Mouse (Mus musculus) retina, postnatal 7 days (tissue): ENCODE results near the gene Chchd3.

ENCODE experiments used
- DNase-seq: peaks from one replicate; pipeline ENCODE4 v3.0.0-alpha.2; 2012; ENCODE audit warnings: low read depth, low spot score

The Chchd3 gene

GRCm38 (mm10) chr6:33004607-33005006 is 55.5 kb downstream of the Chchd3 start:
- DNase-seq: no peak

- DNase-seq: no peak
Observed at GRCm38 (mm10) chr6:33002988-33003387, 57.1 kb downstream of the Chchd3 start.

GRCm38 (mm10) chr6:33001271-33001670 is 58.8 kb downstream of the Chchd3 start:
- no peak for DNase-seq

DNA sequence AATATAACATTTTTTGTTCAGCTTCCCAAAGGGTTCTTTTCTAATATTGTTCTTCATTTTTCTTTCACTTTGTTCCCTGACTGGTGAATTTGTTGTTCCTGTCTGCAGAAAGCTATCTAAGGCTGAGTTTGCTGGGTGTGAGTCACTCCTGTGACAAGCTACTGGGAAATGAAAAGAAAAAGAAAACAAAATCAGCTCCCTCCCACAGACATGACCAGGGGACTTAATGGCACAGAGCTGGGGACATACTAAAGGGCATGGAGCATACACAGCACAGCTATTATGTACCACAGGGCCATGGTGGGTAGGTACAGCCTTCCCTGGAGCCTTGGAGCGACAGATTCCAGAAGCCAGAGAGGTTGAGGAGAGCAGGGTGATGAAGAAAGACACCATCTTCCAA is 63.5 kb downstream of the Chchd3 start:
- no peak for DNase-seq

DNA sequence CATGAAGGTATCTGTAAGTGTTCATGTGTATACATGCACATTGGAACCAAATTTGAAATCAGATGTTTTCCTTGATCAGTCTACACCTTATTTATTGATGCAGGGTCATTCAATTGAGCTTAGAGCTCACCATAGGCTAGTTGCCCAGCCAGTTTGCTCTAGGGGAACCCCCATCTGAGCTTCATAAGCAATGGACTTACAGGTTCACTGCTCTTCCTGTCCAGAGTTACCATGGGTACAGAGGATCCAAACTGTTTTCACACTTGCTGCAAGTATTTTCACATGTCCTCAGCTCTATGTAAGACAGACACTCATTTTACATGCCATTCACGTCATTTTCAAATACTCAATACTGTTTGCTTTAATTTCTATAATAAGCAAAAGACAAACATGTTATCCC is 66.2 kb downstream of the Chchd3 start:
- no peak for DNase-seq

GRCm38 (mm10) chr6:32990061-32990633 is 69.9 kb downstream of the Chchd3 start:
- no peak for DNase-seq

- DNase-seq: no peak
Observed at GRCm38 (mm10) chr6:32988561-32988960, 71.5 kb downstream of the Chchd3 start.

- no peak for DNase-seq
Observed at GRCm38 (mm10) chr6:32983876-32984275, 76.2 kb downstream of the Chchd3 start.

GRCm38 (mm10) chr6:32981253-32981652 is 78.8 kb downstream of the Chchd3 start:
- no peak for DNase-seq

DNA sequence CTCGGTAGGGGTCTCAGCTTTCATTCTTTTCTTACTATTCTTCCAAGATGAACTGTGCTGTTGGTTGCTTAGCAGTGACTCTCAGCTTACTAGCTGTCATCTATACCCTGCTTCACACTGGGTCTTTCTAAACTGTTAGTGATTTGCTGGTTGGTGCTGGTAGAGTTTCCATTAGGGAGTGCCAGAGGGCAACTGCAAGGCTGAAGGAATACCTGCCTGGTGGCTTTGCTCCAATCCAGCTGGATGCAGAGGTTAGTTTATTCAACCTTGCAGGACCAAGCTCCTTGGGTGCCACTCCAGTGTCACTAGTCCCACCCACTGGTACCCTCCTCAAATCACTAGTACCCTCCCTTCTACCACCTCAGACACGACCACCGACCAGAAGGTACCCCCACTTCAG is 81.2 kb downstream of the Chchd3 start:
- DNase-seq: no peak

DNA sequence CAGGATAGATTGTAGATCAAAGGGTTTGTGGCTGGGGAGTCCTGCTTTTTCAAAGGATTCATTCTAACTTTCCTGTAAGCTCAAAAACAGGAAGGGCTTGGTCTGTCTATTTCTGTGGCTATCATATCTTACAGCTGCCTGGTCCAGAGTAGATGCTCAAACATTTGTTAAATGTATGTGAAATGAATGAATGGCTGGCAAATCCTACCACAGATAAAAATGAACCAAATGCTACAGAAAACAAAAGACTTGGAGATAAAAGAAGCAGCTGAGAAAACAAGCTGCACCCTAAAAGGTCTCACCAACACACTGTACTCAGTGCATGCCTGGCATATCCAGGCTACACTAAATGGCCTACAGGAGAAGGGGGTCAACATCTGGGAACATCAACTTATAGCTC is 88.1 kb downstream of the Chchd3 start:
- DNase-seq: no peak

DNA sequence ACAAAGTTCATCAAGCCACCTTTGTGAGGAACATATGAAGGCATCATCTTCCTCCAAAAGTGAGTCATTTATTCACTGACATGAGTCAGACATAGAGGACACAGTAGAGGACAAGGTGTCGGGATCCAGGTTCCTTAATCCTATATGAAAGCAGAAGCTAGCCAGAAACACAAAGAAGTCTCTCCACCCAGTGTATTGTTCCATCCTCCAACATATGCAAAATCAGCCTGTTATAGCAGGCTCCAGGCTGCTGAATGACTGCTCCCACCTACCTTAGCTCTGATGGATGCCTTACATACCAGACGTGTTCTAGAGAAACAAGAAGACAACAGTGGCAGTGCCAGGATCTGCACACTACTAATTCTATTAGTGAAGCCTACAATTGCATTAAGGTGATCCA is 91.1 kb downstream of the Chchd3 start:
- DNase-seq: no peak

DNA sequence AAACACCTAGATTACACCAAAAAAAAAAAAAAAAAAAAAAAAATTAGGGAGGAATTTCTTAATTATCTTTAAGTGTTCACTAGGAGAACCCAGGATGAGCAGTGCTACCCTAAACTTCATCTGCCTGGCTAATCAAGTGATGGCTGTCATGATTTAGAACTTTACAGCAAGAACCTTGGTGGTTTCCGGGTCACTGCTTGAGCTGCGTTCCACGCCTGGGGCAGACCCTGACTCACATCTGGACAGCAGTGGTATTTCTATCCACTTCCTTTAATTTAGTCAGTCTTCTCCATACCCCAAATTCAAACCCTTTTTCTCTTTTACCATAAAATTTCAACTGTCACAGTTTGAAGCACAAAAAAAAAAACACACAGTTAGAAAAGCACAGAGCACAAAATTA is 98.0 kb downstream of the Chchd3 start:
- DNase-seq: no peak

DNA sequence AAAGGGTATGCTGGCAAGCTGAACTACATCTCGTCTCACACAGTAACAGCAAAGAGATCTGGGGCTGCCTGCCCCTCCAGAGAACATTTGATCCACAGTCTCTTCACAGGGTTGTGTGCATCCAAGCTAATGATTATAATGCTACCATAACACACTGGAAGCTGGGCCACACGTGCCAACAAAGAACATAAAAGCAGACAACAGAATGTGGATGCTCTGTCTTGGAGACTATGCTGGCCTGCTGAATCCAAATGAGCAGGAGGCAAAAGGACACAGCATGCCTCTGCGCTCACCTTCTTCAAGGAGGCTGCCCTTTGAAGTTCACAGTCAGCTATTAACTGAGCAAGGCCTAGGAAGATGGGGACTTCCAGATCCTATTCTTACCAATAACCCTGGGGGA is 98.6 kb downstream of the Chchd3 start:
- DNase-seq: no peak

GRCm38 (mm10) chr6:32959816-32960550 is 100.1 kb downstream of the Chchd3 start:
- DNase-seq: no peak

DNA sequence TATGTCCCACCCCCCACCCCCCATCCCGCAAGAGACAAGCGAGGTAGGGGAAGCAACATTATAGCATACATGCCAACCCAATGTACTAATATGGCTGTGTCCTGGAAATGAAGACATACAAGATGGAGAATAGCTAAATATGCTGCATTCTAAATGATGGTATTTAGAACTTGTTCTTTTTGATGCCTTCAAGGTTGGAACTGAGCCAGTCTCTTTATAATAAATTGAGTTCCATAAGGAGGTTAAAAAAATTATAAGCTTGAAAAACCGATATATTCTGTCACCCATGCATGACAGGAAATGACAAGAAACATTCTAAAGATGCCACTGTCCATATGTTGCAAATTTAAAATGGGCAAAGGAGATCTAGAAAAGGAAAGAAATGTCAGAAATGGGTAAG is 104.6 kb downstream of the Chchd3 start:
- DNase-seq: no peak

DNA sequence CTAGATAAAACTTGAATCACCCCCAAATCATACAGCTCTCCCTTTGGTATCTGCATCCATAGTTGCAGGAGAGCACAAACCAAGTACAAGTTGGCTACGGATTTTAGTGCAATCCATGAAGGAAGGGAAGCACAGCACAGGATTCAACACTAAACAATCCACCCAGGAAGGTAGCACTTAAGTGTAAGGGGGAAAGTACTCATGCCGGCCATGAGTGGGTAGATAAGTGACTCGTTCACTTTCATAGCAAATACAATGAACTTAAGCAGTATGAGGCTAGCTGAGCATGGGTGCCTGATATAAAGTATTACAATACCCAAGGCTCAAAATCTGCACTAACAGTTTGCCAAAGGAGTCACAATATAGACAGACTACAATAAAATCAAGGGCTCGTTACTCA is 109.1 kb downstream of the Chchd3 start:
- no peak for DNase-seq

DNA sequence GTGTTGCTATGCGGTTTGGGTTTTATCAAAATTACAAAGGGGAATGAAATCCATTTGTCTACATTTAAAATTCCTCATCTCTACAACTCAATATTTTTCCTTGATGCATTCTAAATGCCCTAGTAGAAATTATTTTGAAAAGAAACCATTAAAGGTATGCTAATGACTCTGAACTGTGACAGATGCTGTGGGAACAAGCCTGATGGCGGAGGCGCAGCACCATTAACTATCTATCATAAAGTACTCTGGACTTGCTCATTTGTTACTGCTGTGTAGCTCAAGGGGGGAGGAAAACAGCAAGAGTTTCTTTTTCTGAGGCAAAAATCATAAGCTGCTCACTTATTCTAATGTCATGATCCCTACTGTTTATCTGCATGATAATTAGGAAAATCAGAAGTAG is 110.4 kb downstream of the Chchd3 start:
- DNase-seq: no peak

- DNase-seq: no peak
Observed at GRCm38 (mm10) chr6:32947225-32947624, 112.8 kb downstream of the Chchd3 start.

DNA sequence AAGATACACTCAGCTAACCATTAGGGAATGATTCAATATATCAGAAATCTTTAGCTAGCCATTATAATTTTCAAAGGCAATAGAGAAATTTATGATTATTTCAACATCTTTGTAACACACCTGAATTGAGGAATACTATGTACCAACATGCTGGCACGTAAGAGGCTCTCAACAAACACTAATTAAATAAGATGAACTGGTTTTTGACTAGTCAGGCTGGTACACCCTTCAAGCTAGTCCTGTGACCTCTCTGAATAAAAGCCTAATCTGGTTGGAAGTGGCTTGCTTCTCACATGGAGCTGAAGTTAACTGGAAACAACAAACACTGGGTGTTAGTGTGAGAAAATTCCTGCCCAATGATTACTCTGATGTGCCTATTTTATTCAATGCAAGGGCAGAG is 115.1 kb downstream of the Chchd3 start:
- no peak for DNase-seq

DNA sequence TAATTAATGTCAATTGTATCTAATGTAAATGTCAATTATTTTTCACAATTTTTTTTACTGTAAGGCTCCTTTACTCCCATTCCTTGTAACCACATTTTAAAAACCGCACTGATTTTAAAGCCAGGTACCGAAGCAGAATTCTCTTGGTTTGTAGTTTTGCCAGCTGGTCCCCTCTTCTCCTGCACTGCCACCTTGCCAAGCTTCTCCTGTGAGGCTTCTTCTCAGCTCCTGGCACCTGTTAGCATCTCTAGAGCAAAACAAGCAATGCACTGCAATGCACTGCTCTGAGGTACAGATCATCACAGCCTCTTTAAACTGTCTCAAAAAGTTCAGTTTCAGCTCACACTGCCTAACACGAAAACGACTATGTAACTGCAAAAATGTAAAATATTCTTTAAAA is 116.4 kb downstream of the Chchd3 start:
- no peak for DNase-seq

DNA sequence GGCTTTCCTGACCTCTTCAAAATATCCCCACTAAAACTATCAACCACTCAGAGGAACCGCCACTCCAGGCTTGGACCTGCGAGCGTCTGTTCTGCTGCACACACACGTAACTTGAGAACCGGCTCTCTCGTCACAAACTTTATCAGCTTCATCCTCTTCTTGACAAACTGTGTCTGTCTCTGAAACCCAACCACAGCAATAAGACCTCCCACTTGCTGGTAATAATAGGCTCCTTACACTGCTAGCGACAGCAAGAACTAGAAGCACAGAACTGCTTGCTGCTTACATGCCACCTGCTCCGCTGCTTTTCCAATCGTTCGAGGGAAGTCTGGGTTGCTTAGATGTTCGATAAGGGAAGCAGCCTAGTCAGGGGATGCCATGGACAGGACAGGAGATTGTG is 119.8 kb downstream of the Chchd3 start:
- no peak for DNase-seq

- DNase-seq: no peak
Observed at GRCm38 (mm10) chr6:32937643-32938042, 122.4 kb downstream of the Chchd3 start.

GRCm38 (mm10) chr6:32936794-32937193 is 123.3 kb downstream of the Chchd3 start:
- no peak for DNase-seq
